In genomic region chr2:69789429-69790069, GRCm38 (mm10) we compare ENCODE assay signal across 8 mouse cellular contexts. TPM values are rescaled to one million over a fixed set of nuclear protein-coding genes. Genes with fewer than 3 reads are reported as not detected.
DNase-seq lines count a peak whose midpoint lies in the region; ATAC-seq and TF ChIP-seq lines count a peak whose summit lies in the region.

TSS of gene Ccdc173 (minus strand) at chr2:69789575.
TSS of gene Phospho2 (plus strand) at chr2:69789623.

- peak within 1 kb of the TSS; percentile 82 for H3K27ac ChIP-seq in heart, embryonic 12.5 days (ENCODE audit: poor library complexity, severe bottlenecking)
- H3K27ac ChIP-seq in kidney, postnatal 0 days, result peak within 1 kb of the TSS; percentile 84
- peak within 1 kb of the TSS; percentile 5; the same call in 1 of the 2 replicates for H3K27ac ChIP-seq in liver, embryonic 11.5 days (ENCODE audit: low read depth, low read length)
- peak within 1 kb of the TSS; percentile 71 for H3K27ac ChIP-seq in stomach, embryonic 14.5 days (ENCODE audit: low read length)

- H3K9ac ChIP-seq in heart, embryonic 12.5 days, result peak within 1 kb of the TSS; percentile 85
- H3K9ac ChIP-seq in kidney, postnatal 0 days (ENCODE audit: low read depth, low read length), result peak within 1 kb of the TSS; percentile 59
- H3K9ac ChIP-seq in liver, embryonic 11.5 days (ENCODE audit: low read depth, low read length), result peak within 1 kb of the TSS; percentile 68
- H3K9ac ChIP-seq in stomach, embryonic 14.5 days (replicated peaks; ENCODE audit: low read depth, low read length), result peak within 1 kb of the TSS; percentile 54

- H3K4me3 ChIP-seq in heart, embryonic 12.5 days, result peak within 1 kb of the TSS; percentile 85
- peak within 1 kb of the TSS; percentile 50 for H3K4me3 ChIP-seq in kidney, postnatal 0 days (replicated peaks; ENCODE audit: low read depth, low read length)
- H3K4me3 ChIP-seq in liver, embryonic 11.5 days (ENCODE audit: low read depth, low read length), result peak within 1 kb of the TSS; percentile 60
- H3K4me3 ChIP-seq in stomach, embryonic 14.5 days (ENCODE audit: low read depth, low read length), result peak within 1 kb of the TSS; percentile 64

- H3K27me3 ChIP-seq in heart, embryonic 12.5 days (replicated peaks), result no peaks in the 10 kb centered on the region
- no peaks in the 10 kb centered on the region for H3K27me3 ChIP-seq in kidney, postnatal 0 days (ENCODE audit: insufficient read depth, low read length)
- H3K27me3 ChIP-seq in liver, embryonic 11.5 days (replicated peaks; ENCODE audit: control insufficient read depth, insufficient read depth, low read length), result no peaks in the 10 kb centered on the region
- no peaks in the 10 kb centered on the region for H3K27me3 ChIP-seq in stomach, embryonic 14.5 days (ENCODE audit: control insufficient read depth, insufficient read depth, low read length)

- DNase-seq in CD4-positive helper T cell, adult 2 months (ENCODE audit: low read depth, low spot score), result peak; percentile 98
- DNase-seq in brain, embryonic 18.5 days (ENCODE audit: low read depth, low spot score), result peak; percentile 90
- DNase-seq in kidney, postnatal 0 days (ENCODE audit: low spot score), result peak; percentile 99
- peak; percentile 98 for DNase-seq in liver, embryonic 11.5 days (ENCODE audit: low spot score)
- DNase-seq in naive thymus-derived CD4-positive, alpha-beta T cell, adult 2 months (ENCODE audit: low read depth), result peak; percentile 99

- H3K4me2 ChIP-seq in heart, embryonic 12.5 days, result peak within 1 kb of the TSS; percentile 96
- peak within 1 kb of the TSS; percentile 85 for H3K4me2 ChIP-seq in kidney, postnatal 0 days (ENCODE audit: low read length)
- H3K4me2 ChIP-seq in liver, embryonic 11.5 days, result peak within 1 kb of the TSS; percentile 79
- H3K4me2 ChIP-seq in stomach, embryonic 14.5 days (replicated peaks; ENCODE audit: low read depth, low read length), result peak within 1 kb of the TSS; percentile 78

- peaks cover 23% of the 10 kb centered on the region for H3K36me3 ChIP-seq in heart, embryonic 12.5 days
- H3K36me3 ChIP-seq in kidney, postnatal 0 days (ENCODE audit: insufficient read depth, low read length), result 0 out of 2 replicates have a peak, but pooled peaks cover 3% of the 10 kb centered on the region
- H3K36me3 ChIP-seq in liver, embryonic 11.5 days (ENCODE audit: control insufficient read depth, insufficient read depth, low read length), result peaks cover 4% of the 10 kb centered on the region; the same call in 1 of the 2 replicates
- H3K36me3 ChIP-seq in stomach, embryonic 14.5 days (ENCODE audit: control insufficient read depth, insufficient read depth, low read length), result peaks cover 4% of the 10 kb centered on the region; the same call in 1 of the 2 replicates

- WGBS in heart, embryonic 12.5 days, result 2% methylated on average over 48 of the region's 48 CpGs
- 1% methylated on average over 48 of the region's 48 CpGs for WGBS in kidney, postnatal 0 days
- 1% methylated on average over 48 of the region's 48 CpGs for WGBS in liver, embryonic 11.5 days
- 1% methylated on average over 48 of the region's 48 CpGs for WGBS in stomach, embryonic 14.5 days

- no peak for TF ChIP-seq CTCF in kidney, postnatal 0 days (IDR thresholded peaks at IDR 0.05; ENCODE audit: low read depth)

- ATAC-seq in erythroid progenitor cell, adult 5-6 weeks (replicated peaks; ENCODE audit: low FRiP score, poor library complexity, severe bottlenecking), result peak; percentile 94
- peak; percentile 96 for ATAC-seq in heart, embryonic 12.5 days (ENCODE audit: insufficient number of reproducible peaks, low FRiP score)
- peak; percentile 96 for ATAC-seq in kidney, postnatal 0 days (replicated peaks; ENCODE audit: low FRiP score, low read depth)
- peak; percentile 93 for ATAC-seq in liver, embryonic 11.5 days (replicated peaks; ENCODE audit: low FRiP score)
- ATAC-seq in stomach, embryonic 14.5 days (ENCODE audit: insufficient number of reproducible peaks, insufficient read depth, low FRiP score, low read depth), result peak; percentile 95

- H3K9me3 ChIP-seq in heart, embryonic 12.5 days (replicated peaks), result no peaks in the 10 kb centered on the region
- no peaks in the 10 kb centered on the region for H3K9me3 ChIP-seq in kidney, postnatal 0 days (replicated peaks; ENCODE audit: low read length)
- no peaks in the 10 kb centered on the region for H3K9me3 ChIP-seq in liver, embryonic 11.5 days (ENCODE audit: control insufficient read depth, low read length)
- H3K9me3 ChIP-seq in stomach, embryonic 14.5 days (ENCODE audit: control insufficient read depth, low read depth, low read length), result no peaks in the 10 kb centered on the region

- peaks cover 6% of the 10 kb centered on the region; the same call in 1 of the 2 replicates for H3K4me1 ChIP-seq in heart, embryonic 12.5 days (replicated peaks)
- H3K4me1 ChIP-seq in kidney, postnatal 0 days (replicated peaks; ENCODE audit: insufficient read depth, low read length), result no peaks in the 10 kb centered on the region; the same call in 1 of the 2 replicates
- H3K4me1 ChIP-seq in liver, embryonic 11.5 days (replicated peaks; ENCODE audit: control insufficient read depth, insufficient read depth, low read length), result peaks cover 3% of the 10 kb centered on the region; the same call in 1 of the 2 replicates
- H3K4me1 ChIP-seq in stomach, embryonic 14.5 days (ENCODE audit: control insufficient read depth, insufficient read depth, low read length), result no peaks in the 10 kb centered on the region

RNA-seq across cellular contexts. Expression of gene Ccdc173, which starts in this region (rescaled TPM):
- total RNA-seq in erythroid progenitor cell, adult 5-6 weeks (2015; ENCODE audit: low replicate concordance), result not detected in 2 replicates
- 1.3 TPM in 1 of 2 replicates, not detected in the other for total RNA-seq in erythroid progenitor cell, adult 5-6 weeks (2017; ENCODE audit: low replicate concordance)
- 1.3 TPM in 2 replicates for polyA plus RNA-seq in heart, embryonic 12.5 days (2016; fragmentation: Nextera tagmentation; extraction: Ambion mirVana)
- polyA plus RNA-seq in kidney, postnatal 0 days (2015; fragmentation: Nextera tagmentation; extraction: Ambion mirVana), result 2.1 and 2.4 TPM in 2 replicates
- 1.2 and 1.4 TPM in 2 replicates for polyA plus RNA-seq in liver, embryonic 11.5 days (2014; fragmentation: Nextera tagmentation; extraction: Ambion mirVana)
- polyA plus RNA-seq in stomach, embryonic 14.5 days (2014; fragmentation: Nextera tagmentation; extraction: Ambion mirVana), result 2.4 and 2.5 TPM in 2 replicates

RNA-seq across cellular contexts. Expression of gene Phospho2, which starts in this region (rescaled TPM):
- total RNA-seq in erythroid progenitor cell, adult 5-6 weeks (2015; ENCODE audit: low replicate concordance), result 10.5 and 10.9 TPM in 2 replicates
- total RNA-seq in erythroid progenitor cell, adult 5-6 weeks (2017; ENCODE audit: low replicate concordance), result 15.1 and 16.3 TPM in 2 replicates
- polyA plus RNA-seq in heart, embryonic 12.5 days (2016; fragmentation: Nextera tagmentation; extraction: Ambion mirVana), result 17.6 and 18.3 TPM in 2 replicates
- polyA plus RNA-seq in kidney, postnatal 0 days (2015; fragmentation: Nextera tagmentation; extraction: Ambion mirVana), result 28.2 and 28.5 TPM in 2 replicates
- 24.9 and 25.2 TPM in 2 replicates for polyA plus RNA-seq in liver, embryonic 11.5 days (2014; fragmentation: Nextera tagmentation; extraction: Ambion mirVana)
- 21.8 and 24.8 TPM in 2 replicates for polyA plus RNA-seq in stomach, embryonic 14.5 days (2014; fragmentation: Nextera tagmentation; extraction: Ambion mirVana)

Comparison
In these comparisons a context has a peak if more than half of its experiments do, and no peak if none do; other contexts are left out.
1. Peak in every context shown above with its lines: DNase-seq, ATAC-seq, H3K4me3 ChIP-seq and H3K27ac ChIP-seq.
2. H3K27ac ChIP-seq: peak in every context shown above with its lines; median percentile 84 in kidney, postnatal 0 days; 82 in heart, embryonic 12.5 days; 71 in stomach, embryonic 14.5 days; 5 in liver, embryonic 11.5 days.